ENCODE assay signal across 13 mouse cellular contexts in genomic region chr6:99985322-99985721, GRCm38 (mm10).
DNase-seq lines count a peak whose midpoint lies in the region; ATAC-seq and TF ChIP-seq lines count a peak whose summit lies in the region.
"Had no signal": no experiment of that assay in that cellular context is flagged by ENCODE, and none has a peak within 500 bp of the region (broad histone marks: within the 10 kb centered on the region; RNA-seq: fewer than 3 reads in every experiment).

No protein-coding gene starts in this region.

- no peak overlapping the region for H3K4me2 ChIP-seq in embryonic facial prominence, embryonic 11.5 days (ENCODE audit: low read depth, low read length)
- no peak overlapping the region for H3K4me2 ChIP-seq in intestine, embryonic 16.5 days (ENCODE audit: low read depth, low read length)
- no peak overlapping the region for H3K4me2 ChIP-seq in intestine, postnatal 0 days (replicated peaks; ENCODE audit: low read depth)
- no peak overlapping the region for H3K4me2 ChIP-seq in midbrain, embryonic 14.5 days (ENCODE audit: low read length)

- ATAC-seq in embryonic facial prominence, embryonic 11.5 days (replicated peaks; ENCODE audit: insufficient number of reproducible peaks, low FRiP score, low TSS enrichment, low read depth), result 0 out of 2 replicates have a peak, but pooled peaks have one; percentile 19
- no peak for ATAC-seq in intestine, embryonic 16.5 days
- no peak for ATAC-seq in intestine, postnatal 0 days
- ATAC-seq in midbrain, embryonic 14.5 days (ENCODE audit: low FRiP score, low TSS enrichment), result no peak

- no peaks in the 10 kb centered on the region for H3K4me1 ChIP-seq in embryonic facial prominence, embryonic 11.5 days (ENCODE audit: control insufficient read depth, insufficient read depth, low read length)
- H3K4me1 ChIP-seq in embryonic facial prominence, embryonic 10.5 days, result peaks cover 30% of the 10 kb centered on the region
- H3K4me1 ChIP-seq in intestine, embryonic 16.5 days (ENCODE audit: control insufficient read depth, insufficient read depth, low read length), result peaks cover 7% of the 10 kb centered on the region; the same call in 1 of the 2 replicates
- no peaks in the 10 kb centered on the region for H3K4me1 ChIP-seq in intestine, postnatal 0 days (replicated peaks; ENCODE audit: control insufficient read depth, insufficient read depth, low read length)
- peaks cover 15% of the 10 kb centered on the region for H3K4me1 ChIP-seq in midbrain, embryonic 14.5 days (ENCODE audit: control insufficient read depth, insufficient read depth, low read length)

- no peaks in the 10 kb centered on the region for H3K36me3 ChIP-seq in embryonic facial prominence, embryonic 11.5 days (replicated peaks; ENCODE audit: control insufficient read depth, insufficient read depth, low read depth, low read length)
- H3K36me3 ChIP-seq in embryonic facial prominence, embryonic 10.5 days (replicated peaks), result no peaks in the 10 kb centered on the region
- H3K36me3 ChIP-seq in intestine, embryonic 16.5 days (ENCODE audit: control insufficient read depth, insufficient read depth, low read length), result no peaks in the 10 kb centered on the region
- no peaks in the 10 kb centered on the region for H3K36me3 ChIP-seq in intestine, postnatal 0 days (ENCODE audit: control insufficient read depth, insufficient read depth)
- H3K36me3 ChIP-seq in midbrain, embryonic 14.5 days (ENCODE audit: control insufficient read depth, insufficient read depth, low read length), result no peaks in the 10 kb centered on the region

- H3K9me3 ChIP-seq in embryonic facial prominence, embryonic 11.5 days (replicated peaks; ENCODE audit: control insufficient read depth, low read length), result no peaks in the 10 kb centered on the region
- H3K9me3 ChIP-seq in embryonic facial prominence, embryonic 10.5 days, result no peaks in the 10 kb centered on the region
- H3K9me3 ChIP-seq in intestine, embryonic 16.5 days (ENCODE audit: control insufficient read depth, low read length), result no peaks in the 10 kb centered on the region
- no peaks in the 10 kb centered on the region for H3K9me3 ChIP-seq in intestine, postnatal 0 days (ENCODE audit: control insufficient read depth)
- H3K9me3 ChIP-seq in midbrain, embryonic 14.5 days (ENCODE audit: control insufficient read depth, low read length), result no peaks in the 10 kb centered on the region

- no peak for DNase-seq in embryonic facial prominence, embryonic 11.5 days (ENCODE audit: low spot score)
- DNase-seq in embryonic facial prominence, embryonic 10.5 days (ENCODE audit: low spot score), result no peak
- DNase-seq in NIH3T3 (ENCODE audit: low read depth), result peak; percentile 28
- no peak for DNase-seq in midbrain, embryonic 14.5 days
- no peak for DNase-seq in urinary bladder, postnatal 4 days (ENCODE audit: low spot score in 2 of 2)
- DNase-seq in cerebellum, postnatal 36 days, result no peak
- DNase-seq: adrenal gland, adult 8-10 months; layer of hippocampus, adult 9-11 months; liver; lung, postnatal 10 days; retina, postnatal 1 day had no signal

- no peak overlapping the region for H3K4me3 ChIP-seq in embryonic facial prominence, embryonic 11.5 days (ENCODE audit: low read depth, low read length)
- no peak overlapping the region for H3K4me3 ChIP-seq in embryonic facial prominence, embryonic 10.5 days
- H3K4me3 ChIP-seq in intestine, embryonic 16.5 days (ENCODE audit: low read length), result no peak overlapping the region
- H3K4me3 ChIP-seq in intestine, postnatal 0 days (ENCODE audit: low read depth, low read length), result no peak overlapping the region
- H3K4me3 ChIP-seq in midbrain, embryonic 14.5 days (replicated peaks; ENCODE audit: low read depth, low read length), result no peak overlapping the region

- 26% methylated on average over 5 of the region's 5 CpGs for WGBS in embryonic facial prominence, embryonic 11.5 days
- WGBS in embryonic facial prominence, embryonic 10.5 days, result 40% methylated on average over 5 of the region's 5 CpGs
- WGBS in intestine, embryonic 16.5 days, result 41% methylated on average over 5 of the region's 5 CpGs
- WGBS in intestine, postnatal 0 days, result 51% methylated on average over 5 of the region's 5 CpGs
- WGBS in midbrain, embryonic 14.5 days, result 15% methylated on average over 5 of the region's 5 CpGs

- no peak for TF ChIP-seq CTCF in intestine, postnatal 0 days (IDR thresholded peaks at IDR 0.05; ENCODE audit: low read depth)

- no peak overlapping the region for H3K27ac ChIP-seq in embryonic facial prominence, embryonic 11.5 days (replicated peaks; ENCODE audit: low read depth, low read length)
- H3K27ac ChIP-seq in embryonic facial prominence, embryonic 10.5 days (replicated peaks), result no peak overlapping the region
- H3K27ac ChIP-seq in intestine, embryonic 16.5 days (ENCODE audit: low read length), result no peak overlapping the region
- H3K27ac ChIP-seq in intestine, postnatal 0 days (ENCODE audit: low read depth, low read length), result no peak overlapping the region
- H3K27ac ChIP-seq in midbrain, embryonic 14.5 days (replicated peaks; ENCODE audit: low read depth, low read length), result peak overlapping the region; percentile 20; the same call in 1 of the 2 replicates

- no peak overlapping the region for H3K9ac ChIP-seq in embryonic facial prominence, embryonic 11.5 days (replicated peaks; ENCODE audit: low read length)
- H3K9ac ChIP-seq in intestine, embryonic 16.5 days (ENCODE audit: low read depth, low read length), result 0 out of 2 replicates have a peak overlapping the region, but pooled peaks have one; percentile 11
- no peak overlapping the region for H3K9ac ChIP-seq in intestine, postnatal 0 days (ENCODE audit: low read depth, low read length)
- no peak overlapping the region for H3K9ac ChIP-seq in midbrain, embryonic 14.5 days (replicated peaks; ENCODE audit: low read length)

- H3K27me3 ChIP-seq in embryonic facial prominence, embryonic 11.5 days (ENCODE audit: control insufficient read depth, insufficient read depth, low read length), result peaks cover 3% of the 10 kb centered on the region
- peaks cover 89% of the 10 kb centered on the region for H3K27me3 ChIP-seq in embryonic facial prominence, embryonic 10.5 days (replicated peaks; ENCODE audit: low read depth, poor library complexity, severe bottlenecking)
- H3K27me3 ChIP-seq in intestine, embryonic 16.5 days (replicated peaks; ENCODE audit: control insufficient read depth, insufficient read depth, low read length), result no peaks in the 10 kb centered on the region
- H3K27me3 ChIP-seq in intestine, postnatal 0 days (replicated peaks; ENCODE audit: control insufficient read depth, insufficient read depth, low read length), result no peaks in the 10 kb centered on the region; the same call in 1 of the 2 replicates
- peaks cover 17% of the 10 kb centered on the region for H3K27me3 ChIP-seq in midbrain, embryonic 14.5 days (ENCODE audit: control insufficient read depth, insufficient read depth, low read length)
